Mouse (Mus musculus) midbrain, embryonic 14.5 days (tissue): Measurements from ENCODE around the gene P2rx6. TPM values are rescaled to one million over a fixed set of nuclear protein-coding genes. Genes with fewer than 3 reads are reported as not detected.
"Not testable (repeated sequence)": the region's sequence is repeated elsewhere in the genome, so short reads cannot be mapped to it uniquely, and the experiment has no call there.

Source experiments
- ATAC-seq: fragments of 200-750 bp; cut with Nextera tagmentation; 2 replicates; pipeline ENCODE4 v1.8.0; 2017; ENCODE audit warnings: moderate number of reproducible peaks, moderate library complexity; ENCODE audit not compliant: low FRiP score, low TSS enrichment
- DNase-seq: peaks from one replicate; pipeline ENCODE4 v3.0.0-alpha.2; 2015
- H3K27ac ChIP-seq: fragments of 300-500 bp; sonication (generic); replicated peaks from 2 replicates; pipeline ENCODE4 v1.5.1; 2014; ENCODE audit warnings: mild to moderate bottlenecking, low read depth, low read length, moderate library complexity
- H3K27me3 ChIP-seq: fragments of 300-500 bp; sonication (generic); 2 replicates; pipeline ENCODE4 v1.6.1; 2014; ENCODE audit warnings: low read length, control low read depth, mixed read lengths; ENCODE audit not compliant: control insufficient read depth, insufficient read depth
- H3K36me3 ChIP-seq: fragments of 300-500 bp; sonication (generic); 2 replicates; pipeline ENCODE4 v1.6.1; 2014; ENCODE audit warnings: low read length, control low read depth; ENCODE audit not compliant: control insufficient read depth, insufficient read depth
- H3K4me1 ChIP-seq: fragments of 300-500 bp; sonication (generic); 2 replicates; pipeline ENCODE4 v1.6.1; 2014; ENCODE audit warnings: mild to moderate bottlenecking, antibody characterized with exemption, low read length, control low read depth; ENCODE audit not compliant: control insufficient read depth, insufficient read depth
- H3K4me2 ChIP-seq: fragments of 300-500 bp; sonication (generic); 2 replicates; pipeline ENCODE4 v1.6.1; 2014; ENCODE audit warnings: mild to moderate bottlenecking, low read length, moderate library complexity
- H3K4me3 ChIP-seq: fragments of 300-500 bp; sonication (generic); replicated peaks from 2 replicates; pipeline ENCODE4 v1.5.1; 2014; ENCODE audit warnings: low read depth, low read length
- H3K9ac ChIP-seq: fragments of 300-500 bp; sonication (generic); replicated peaks from 2 replicates; pipeline ENCODE4 v1.6.1; 2014; ENCODE audit warnings: mild to moderate bottlenecking, low read length, moderate library complexity
- H3K9me3 ChIP-seq: fragments of 300-500 bp; sonication (generic); 2 replicates; pipeline ENCODE4 v1.6.1; 2016; ENCODE audit warnings: low read length, control low read depth, mixed read lengths; ENCODE audit not compliant: control insufficient read depth
- WGBS: fragments of 180-500 bp; shearing (Covaris S2); extraction: QIAGEN DNeasy Blood & Tissue Kit; methylation state at CpG from one replicate; pipeline ENCODE4 v1.1.7; 2014; 5-methylcytosine and 5-hydroxymethylcytosine counted together
- polyA plus RNA-seq: library from polyadenylated mRNA; unstranded; fragments of >200 nt; fragmentation: Nextera tagmentation; extraction: Ambion mirVana; gene quantifications from 2 replicates; pipeline ENCODE4 v1.2.1, GENCODE M21; 2014

P2rx6 gene
- polyA plus RNA-seq, 1 experiment from 2014 or later, result 1.9 TPM

DNA sequence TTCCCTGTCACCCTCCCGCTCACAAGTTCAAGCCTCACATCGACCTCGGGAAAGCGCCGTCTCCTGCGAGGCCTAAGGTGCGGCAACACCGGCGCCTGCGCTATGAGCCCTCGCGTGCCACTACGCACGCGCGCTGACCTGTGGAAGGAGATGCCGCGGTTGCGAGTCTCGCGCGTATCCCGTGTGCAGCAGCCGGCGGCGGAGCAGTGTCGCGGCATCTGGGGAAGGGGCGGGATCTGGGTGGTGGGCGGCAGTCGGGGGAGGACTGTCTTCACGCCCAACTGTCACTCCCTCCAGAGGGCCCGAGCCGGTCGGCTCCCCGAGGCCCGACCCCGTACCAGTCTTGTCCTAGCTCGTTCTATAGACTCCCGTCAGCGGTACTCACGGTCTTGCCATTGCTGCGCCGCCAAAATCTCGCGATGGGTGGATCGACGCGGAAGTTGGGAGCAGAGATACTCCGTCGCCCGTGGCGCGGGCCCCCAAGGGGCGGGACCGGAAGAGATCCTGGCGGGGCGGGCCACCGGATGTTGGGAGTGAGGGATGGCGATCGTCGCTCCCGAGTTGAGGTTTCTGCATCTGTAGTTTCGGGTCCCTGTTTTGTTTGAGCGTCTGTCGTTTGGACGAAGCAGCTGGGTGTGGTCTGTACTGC lies 30.9 kb upstream of the P2rx6 start, which contains the start of gene Thap7:
Thap7 (minus strand) TSS at position 497 of the 649 bp plus-strand sequence.
- H3K36me3 ChIP-seq, result peaks cover 31% of the 10 kb centered on the region
- under 1% methylated on average over 67 of the region's 67 CpGs for WGBS
- DNase-seq, result peak; percentile 100
- peak within 1 kb of the TSS; percentile 82 for H3K4me2 ChIP-seq
- H3K4me3 ChIP-seq, result peak within 1 kb of the TSS; percentile 66
- H3K4me1 ChIP-seq, result peaks cover 14% of the 10 kb centered on the region
- H3K9ac ChIP-seq, result peak within 1 kb of the TSS; percentile 71
- H3K27ac ChIP-seq, result peak within 1 kb of the TSS; percentile 98
- H3K27me3 ChIP-seq, result no peaks in the 10 kb centered on the region
- H3K9me3 ChIP-seq, result no peaks in the 10 kb centered on the region
- peak; percentile 96 for ATAC-seq

- Histone ChIP-seq H3K27ac (no peak overlapping the region), H3K4me2 (no peak overlapping the region), H3K9me3 (no peaks in the 10 kb centered on the region), H3K4me3 (no peak overlapping the region), H3K9ac (no peak overlapping the region), H3K36me3 (peaks cover 16% of the 10 kb centered on the region), H3K27me3 (no peaks in the 10 kb centered on the region), H3K4me1 (peaks cover 14% of the 10 kb centered on the region)
- 66% methylated on average over 4 of the region's 4 CpGs for WGBS
- ATAC-seq, result no peak
- DNase-seq, result peak; percentile 26
Measured at GRCm38 (mm10) chr16:17532271-17532670, 29.4 kb upstream of the P2rx6 start.

DNA sequence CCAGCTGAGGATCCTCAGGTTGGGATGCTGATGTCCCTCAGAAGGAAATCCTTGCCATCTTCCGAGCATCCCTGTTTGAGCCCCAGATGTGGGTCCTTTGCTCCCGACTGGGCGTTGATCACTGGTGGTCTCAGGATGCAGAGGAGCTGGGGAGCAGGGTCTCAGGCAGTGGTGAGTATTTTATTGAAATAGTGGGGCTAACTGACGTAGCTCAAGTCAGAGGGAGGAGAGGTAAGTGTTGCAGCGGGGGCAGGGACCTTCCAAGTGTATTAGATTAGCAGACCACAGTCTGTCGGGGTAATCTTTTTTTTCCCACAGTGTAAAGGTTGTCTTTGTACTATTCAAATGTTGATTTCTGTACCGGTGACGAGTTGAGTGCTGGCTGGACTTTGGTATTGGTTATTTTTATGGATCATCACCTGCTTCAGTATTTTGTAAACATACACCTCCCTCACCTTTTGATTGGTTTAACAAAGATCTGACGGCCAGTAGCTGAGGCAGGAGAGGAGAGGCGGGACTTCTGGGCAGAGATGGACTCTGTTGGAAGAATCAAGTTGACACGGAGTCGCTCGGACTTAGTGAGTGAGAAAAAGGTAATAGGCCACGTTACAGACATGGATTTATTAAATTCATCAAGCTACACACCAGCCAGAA lies 28.9 kb upstream of the P2rx6 start:
- H3K36me3 ChIP-seq, result peaks cover 11% of the 10 kb centered on the region
- H3K9ac ChIP-seq, result no peak overlapping the region
- no peaks in the 10 kb centered on the region for H3K27me3 ChIP-seq
- peaks cover 14% of the 10 kb centered on the region for H3K4me1 ChIP-seq
- no peak overlapping the region for H3K4me3 ChIP-seq
- no peak for DNase-seq
- no peak for ATAC-seq
- H3K9me3 ChIP-seq, result no peaks in the 10 kb centered on the region
- 71% methylated on average over 14 of the region's 14 CpGs for WGBS
- H3K27ac ChIP-seq, result no peak overlapping the region
- no peak overlapping the region for H3K4me2 ChIP-seq

GRCm38 (mm10) chr16:17536584-17536983 lies 25.1 kb upstream of the P2rx6 start:
- no peak overlapping the region for H3K4me3 ChIP-seq
- 95% methylated on average over 3 of the region's 3 CpGs for WGBS
- no peak overlapping the region for H3K9ac ChIP-seq
- H3K4me2 ChIP-seq, result no peak overlapping the region
- H3K9me3 ChIP-seq, result no peaks in the 10 kb centered on the region
- no peak for DNase-seq
- no peaks in the 10 kb centered on the region for H3K36me3 ChIP-seq
- ATAC-seq, result no peak
- H3K4me1 ChIP-seq, result peaks cover 4% of the 10 kb centered on the region
- no peak overlapping the region for H3K27ac ChIP-seq
- no peaks in the 10 kb centered on the region for H3K27me3 ChIP-seq

- Histone ChIP-seq H3K9ac (no peak overlapping the region), H3K4me2 (no peak overlapping the region), H3K27ac (no peak overlapping the region), H3K4me3 (no peak overlapping the region), H3K36me3 (no peaks in the 10 kb centered on the region), H3K27me3 (no peaks in the 10 kb centered on the region), H3K4me1 (no peaks in the 10 kb centered on the region), H3K9me3 (no peaks in the 10 kb centered on the region)
- DNase-seq, result no peak
- no peak for ATAC-seq
- WGBS, result 89% methylated on average over 2 of the region's 2 CpGs
Measured at GRCm38 (mm10) chr16:17542632-17543031, 19.1 kb upstream of the P2rx6 start.

DNA sequence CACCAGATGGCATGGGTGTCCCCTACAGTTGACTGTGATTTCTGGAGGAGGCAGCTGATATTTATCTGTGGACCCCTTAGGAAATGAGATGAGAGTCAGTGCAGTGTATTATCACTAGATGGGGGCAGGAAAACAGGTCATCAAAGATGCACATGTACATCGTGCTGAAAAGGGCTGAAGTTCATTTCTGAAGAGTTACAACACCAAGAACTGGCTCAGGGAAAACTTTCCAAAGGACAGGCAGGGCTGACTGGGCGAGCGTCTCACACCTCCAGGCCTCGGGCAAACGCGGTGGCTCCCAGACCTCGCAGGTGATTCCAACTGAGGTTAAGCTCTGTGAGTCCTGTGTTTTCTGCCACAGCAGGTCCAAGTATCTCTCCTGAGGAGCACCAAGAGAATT lies 8.8 kb upstream of the P2rx6 start:
- Histone ChIP-seq H3K36me3 (no peaks in the 10 kb centered on the region), H3K27me3 (no peaks in the 10 kb centered on the region), H3K4me2 (no peak overlapping the region), H3K9me3 (no peaks in the 10 kb centered on the region), H3K4me1 (peaks cover 10% of the 10 kb centered on the region), H3K9ac (no peak overlapping the region), H3K4me3 (no peak overlapping the region), H3K27ac (no peak overlapping the region)
- DNase-seq, result no peak
- ATAC-seq, result no peak
- 78% methylated on average over 7 of the region's 7 CpGs for WGBS

- H3K9ac ChIP-seq, result no peak overlapping the region; the same call in 1 of the 2 replicates
- H3K9me3 ChIP-seq, result no peaks in the 10 kb centered on the region
- no peaks in the 10 kb centered on the region for H3K27me3 ChIP-seq
- ATAC-seq (peak; percentile 50), DNase-seq (peak; percentile 64)
- H3K36me3 ChIP-seq, result no peaks in the 10 kb centered on the region
- peaks cover 21% of the 10 kb centered on the region for H3K4me1 ChIP-seq
- no peak overlapping the region for H3K4me3 ChIP-seq
- WGBS, result 4% methylated on average over 18 of the region's 18 CpGs
- H3K27ac ChIP-seq, result peak overlapping the region; percentile 20; the same call in 1 of the 2 replicates
- peak overlapping the region; percentile 41 for H3K4me2 ChIP-seq
Measured at GRCm38 (mm10) chr16:17553910-17554685, 7.6 kb upstream of the P2rx6 start.

GRCm38 (mm10) chr16:17554702-17555101 lies 7.0 kb upstream of the P2rx6 start:
- not testable (repeated sequence) for H3K36me3 ChIP-seq, H3K4me2 ChIP-seq, H3K4me3 ChIP-seq, ATAC-seq, H3K9ac ChIP-seq, H3K9me3 ChIP-seq, H3K27me3 ChIP-seq
- peaks cover 23% of the 10 kb centered on the region for H3K4me1 ChIP-seq
- peak overlapping the region; percentile 20; the same call in 1 of the 2 replicates for H3K27ac ChIP-seq
- WGBS, result 9% methylated on average over 4 of the region's 4 CpGs
- DNase-seq, result peak; percentile 40
